Mouse (Mus musculus) bone marrow, adult 2 months (tissue): ENCODE results near the gene Fndc3b.

Source experiments
- CTCF ChIP-seq: fragments of 200-500 bp; IDR thresholded peaks from 2 replicates; pipeline ENCODE4 v1.5.1; 2011; ENCODE audit warnings: low read length, control low read depth; ENCODE audit not compliant: control insufficient read depth, insufficient read depth
- POLR2A ChIP-seq: fragments of 200-500 bp; IDR thresholded peaks from 2 replicates; pipeline ENCODE4 v1.6.1; 2011; ENCODE audit warnings: low read depth, mild to moderate bottlenecking, control low read depth, low read length, borderline replicate concordance; ENCODE audit not compliant: control insufficient read depth

DNA sequence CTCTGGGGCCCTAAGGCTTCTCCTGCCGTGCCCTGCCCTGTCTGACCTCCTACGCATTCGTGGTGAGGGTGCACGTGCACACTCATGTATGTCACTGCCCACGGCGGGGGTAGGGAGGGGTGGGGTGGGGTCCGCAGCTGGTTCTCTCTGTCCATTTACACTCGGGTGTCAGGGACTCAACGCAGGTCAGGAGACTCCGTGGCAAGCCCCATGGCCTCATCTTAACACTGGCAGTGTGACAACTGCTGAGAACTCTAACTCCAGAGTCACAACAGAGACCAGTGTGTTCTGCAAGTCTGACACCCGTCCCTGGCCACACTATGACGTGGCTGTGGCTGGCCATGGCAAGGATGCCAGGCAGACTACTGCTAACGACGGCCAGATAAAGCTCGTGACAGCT is 248.2 kb downstream of the Fndc3b start:
- TF ChIP-seq CTCF: no peak
- TF ChIP-seq POLR2A: no peak
